34 mouse cellular contexts compared by ENCODE assay signal in genomic region chr11:95084811-95085382, GRCm38 (mm10). TPM values are rescaled to one million over a fixed set of nuclear protein-coding genes. Genes with fewer than 3 reads are reported as not detected.
A peak's percentile ranks its signal among the peaks of the same experiment; 100 is the strongest.
DNase-seq lines count a peak whose midpoint lies in the region; ATAC-seq lines count a peak whose summit lies in the region.
"Had no signal": no experiment of that assay in that cellular context is flagged by ENCODE, and none has a peak within 500 bp of the region (broad histone marks: within the 10 kb centered on the region; RNA-seq: fewer than 3 reads in every experiment).

No protein-coding gene starts in this region.

- no peak overlapping the region for H3K4me2 ChIP-seq in kidney, embryonic 16.5 days (replicated peaks; ENCODE audit: low read depth, low read length)
- H3K4me2 ChIP-seq: embryonic facial prominence, embryonic 12.5 days; limb, embryonic 12.5 days; liver, embryonic 15.5 days; lung, embryonic 14.5 days; midbrain, embryonic 12.5 days; stomach, embryonic 15.5 days had no signal

- no peaks in the 10 kb centered on the region for H3K9me3 ChIP-seq in kidney, embryonic 16.5 days (ENCODE audit: low read length)
- H3K9me3 ChIP-seq: embryonic facial prominence, embryonic 12.5 days; heart, embryonic 12.5 days; limb, embryonic 12.5 days; liver, embryonic 15.5 days; midbrain, embryonic 12.5 days; stomach, embryonic 15.5 days had no signal

- DNase-seq in kidney, postnatal 4 days: no peak
- DNase-seq in ES-CJ7 (ENCODE audit: low read depth, low spot score): peak; percentile 99
- DNase-seq in WW6 (ENCODE audit: low read depth, low spot score): peak; percentile 68
- DNase-seq in embryo, embryonic 9.5 days (ENCODE audit: extremely low spot score): peak; percentile 74
- no peak for DNase-seq in cerebellum, postnatal 10 days
- DNase-seq in left cerebral cortex, adult 8-10 months (ENCODE audit: low spot score in 2 of 2): no peak
- no peak for DNase-seq in layer of hippocampus, postnatal 36 days
- DNase-seq: adrenal gland, postnatal 14 days; B cell, adult 2 months; cerebellum, adult 11 months; cerebellum, adult 9-10 months; gastrocnemius, postnatal 25 days; heart, adult 2 months; kidney, adult 8-10 months; lung, embryonic 14.5 days; lung, postnatal 36 days; retina, postnatal 1 day; right cerebral cortex, postnatal 14 days had no signal

- ATAC-seq in kidney, embryonic 16.5 days (ENCODE audit: low FRiP score, low TSS enrichment): no peak
- ATAC-seq: forebrain, embryonic 14.5 days; intestine, embryonic 16.5 days had no signal

- H3K27ac ChIP-seq in kidney, embryonic 16.5 days (ENCODE audit: low read length): peak overlapping the region; percentile 44
- H3K27ac ChIP-seq: embryonic facial prominence, embryonic 12.5 days; heart, adult 2 months; layer of hippocampus, adult 2 months; limb, embryonic 12.5 days; liver, embryonic 15.5 days; midbrain, embryonic 12.5 days; stomach, embryonic 15.5 days had no signal

- no peaks in the 10 kb centered on the region for H3K36me3 ChIP-seq in kidney, embryonic 16.5 days (ENCODE audit: insufficient read depth, low read length)
- H3K36me3 ChIP-seq: embryonic facial prominence, embryonic 12.5 days; heart, embryonic 12.5 days; limb, embryonic 12.5 days; liver, embryonic 15.5 days; midbrain, embryonic 12.5 days; stomach, embryonic 15.5 days had no signal

- H3K4me3 ChIP-seq in kidney, embryonic 16.5 days (ENCODE audit: low read length): no peak overlapping the region
- H3K4me3 ChIP-seq: embryonic facial prominence, embryonic 12.5 days; heart, adult 2 months; heart, embryonic 12.5 days; layer of hippocampus, adult 2 months; limb, embryonic 12.5 days; liver, embryonic 15.5 days; midbrain, embryonic 12.5 days; stomach, embryonic 15.5 days had no signal

- WGBS in kidney, embryonic 16.5 days: 49% methylated on average over 5 of the region's 5 CpGs

- H3K9ac ChIP-seq in kidney, embryonic 16.5 days (replicated peaks; ENCODE audit: low read length): no peak overlapping the region
- H3K9ac ChIP-seq: embryonic facial prominence, embryonic 12.5 days; heart, embryonic 12.5 days; limb, embryonic 12.5 days; liver, embryonic 15.5 days; lung, embryonic 14.5 days; midbrain, embryonic 12.5 days; stomach, embryonic 15.5 days had no signal

- peaks cover 57% of the 10 kb centered on the region for H3K4me1 ChIP-seq in kidney, embryonic 16.5 days (ENCODE audit: insufficient read depth, low read length)

- no peaks in the 10 kb centered on the region for H3K27me3 ChIP-seq in kidney, embryonic 16.5 days (ENCODE audit: insufficient read depth, low read length)
- H3K27me3 ChIP-seq: heart, embryonic 12.5 days; stomach, embryonic 15.5 days had no signal

RNA-seq across cellular contexts. Expression of gene Itga3, which starts 8.3 kb away (rescaled TPM):
- polyA plus RNA-seq in kidney, embryonic 16.5 days (2015; fragmentation: Nextera tagmentation; extraction: Ambion mirVana): 25.5 and 25.8 TPM in 2 replicates
- 10 to 100 TPM; 15.9 to 22.5 (median 19.6) TPM for total RNA-seq in left cerebral cortex, adult 8-10 months (2022)
- 10 to 100 TPM; 12.1 to 14.0 TPM for total RNA-seq in layer of hippocampus, postnatal 36 days (2021)

RNA-seq across cellular contexts. Expression of gene Dlx3, which starts 35.0 kb away (rescaled TPM):
- polyA plus RNA-seq in kidney, embryonic 16.5 days (2015; fragmentation: Nextera tagmentation; extraction: Ambion mirVana): 1.1 TPM in 2 replicates
- total RNA-seq in left cerebral cortex, adult 8-10 months (2022): under 1 TPM in 1 of 4 experiments, not detected in 3; 0.14 TPM
- total RNA-seq in layer of hippocampus, postnatal 36 days (2021): not detected
- total RNA-seq: adrenal gland, postnatal 14 days; gastrocnemius, postnatal 25 days; heart, adult 2 months; hematopoietic stem cell, adult 5-6 weeks; layer of hippocampus, adult 2 months; layer of hippocampus, postnatal 14 days; left cerebral cortex, postnatal 10 days; liver, adult 2 months had no signal
- polyA plus RNA-seq: forebrain, embryonic 14.5 days; heart, adult 2 months; heart, postnatal 0 days; liver, adult 2 months; neural tube, embryonic 14.5 days had no signal

RNA-seq across cellular contexts. Expression of gene Pdk2, which starts 43.7 kb away (rescaled TPM):
- 72.3 and 85.2 TPM in 2 replicates for polyA plus RNA-seq in kidney, embryonic 16.5 days (2015; fragmentation: Nextera tagmentation; extraction: Ambion mirVana)
- 100 to 1,000 TPM; 112 to 125 (median 120) TPM for total RNA-seq in left cerebral cortex, adult 8-10 months (2022)
- 100 to 1,000 TPM; 118 to 121 TPM for total RNA-seq in layer of hippocampus, postnatal 36 days (2021)

Comparison
In these comparisons a context has a peak if more than half of its experiments do, and no peak if none do; other contexts are left out.
1. DNase-seq: peak in ES-CJ7 (single experiment), WW6 (single experiment) and embryo, embryonic 9.5 days (single experiment); none in kidney, postnatal 4 days (0 of 2), cerebellum, postnatal 10 days (0 of 2), left cerebral cortex, adult 8-10 months (0 of 2) and layer of hippocampus, postnatal 36 days (0 of 2).